Mouse (Mus musculus) myocyte (in vitro differentiated cells): Measurements from ENCODE around the gene Adam12. TPM values are rescaled to one million over a fixed set of nuclear protein-coding genes. Genes with fewer than 3 reads are reported as not detected.

Source experiments
- H3K27me3 ChIP-seq: one replicate; pipeline ENCODE4 v1.6.1; 2011; ENCODE audit not compliant: control insufficient read depth, insufficient read depth, insufficient read length
- H3K36me3 ChIP-seq: one replicate; pipeline ENCODE4 v1.6.1; 2011; ENCODE audit not compliant: control insufficient read depth, insufficient read depth
- H3K4me2 ChIP-seq: one replicate; pipeline ENCODE4 v1.6.1; 2011; ENCODE audit warnings: low read depth, control low read depth
- H3K4me3 ChIP-seq: one replicate; pipeline ENCODE4 v1.5.1; 2011; ENCODE audit warnings: mild to moderate bottlenecking, control low read depth, moderate library complexity
- H3K79me2 ChIP-seq: one replicate; pipeline ENCODE4 v1.6.1; 2011; ENCODE audit not compliant: control insufficient read depth, insufficient read depth
- H3ac ChIP-seq: one replicate; pipeline ENCODE4 v1.6.1; 2011; ENCODE audit not compliant: control insufficient read depth, insufficient read length
- CEBPB ChIP-seq: IDR thresholded peaks from 2 replicates; pipeline ENCODE4 v1.6.1; 2011; ENCODE audit warnings: mild to moderate bottlenecking, moderate library complexity; ENCODE audit not compliant: poor library complexity, insufficient read depth, severe bottlenecking
- E2F4 ChIP-seq: IDR thresholded peaks from one replicate; pipeline ENCODE4 v1.6.1; 2011; ENCODE audit warnings: mild to moderate bottlenecking, control low read depth, moderate library complexity; ENCODE audit not compliant: insufficient read depth
- MAX ChIP-seq: IDR thresholded peaks from one replicate; pipeline ENCODE4 v1.6.1; 2011; ENCODE audit warnings: low read depth, mild to moderate bottlenecking, control low read depth
- MYOD1 ChIP-seq, 3 experiments: IDR thresholded peaks; one replicate each; pipeline ENCODE4 v1.6.1; 2011; ENCODE audit warnings: control low read depth in 2 of 3, low read depth in 2 of 3, mild to moderate bottlenecking in 2 of 3, moderate library complexity in 1 of 3; ENCODE audit not compliant: insufficient read length in 2 of 3, control insufficient read depth in 1 of 3
- MYOG ChIP-seq, 3 experiments: IDR thresholded peaks; one replicate each; pipeline ENCODE4 v1.6.1; 2011; ENCODE audit warnings: control low read depth in 2 of 3, low read depth in 2 of 3, mild to moderate bottlenecking in 2 of 3; ENCODE audit not compliant: insufficient read length in 2 of 3, control insufficient read depth in 1 of 3, insufficient read depth in 1 of 3
- POLR2A ChIP-seq: IDR thresholded peaks from one replicate; pipeline ENCODE4 v1.6.1; 2011; ENCODE audit warnings: low read depth, mild to moderate bottlenecking, control low read depth, moderate library complexity; ENCODE audit not compliant: insufficient read length
- POLR2AphosphoS2 ChIP-seq: IDR thresholded peaks from one replicate; pipeline ENCODE4 v1.6.1; 2011; ENCODE audit warnings: low read depth, control low read depth; ENCODE audit not compliant: insufficient read length
- REST ChIP-seq: IDR thresholded peaks from one replicate; pipeline ENCODE4 v1.6.1; 2011; ENCODE audit warnings: mild to moderate bottlenecking, control low read depth, moderate library complexity; ENCODE audit not compliant: insufficient read depth, insufficient read length
- SRF ChIP-seq: IDR thresholded peaks from one replicate; pipeline ENCODE4 v1.6.1; 2011; ENCODE audit warnings: low read depth; ENCODE audit not compliant: control insufficient read depth, insufficient read length
- TCF12 ChIP-seq: IDR thresholded peaks from one replicate; pipeline ENCODE4 v1.6.1; 2011; ENCODE audit warnings: mild to moderate bottlenecking, control low read depth; ENCODE audit not compliant: poor library complexity, insufficient read depth, severe bottlenecking
- TCF3 ChIP-seq: IDR thresholded peaks from one replicate; pipeline ENCODE4 v1.6.1; 2011; ENCODE audit warnings: low read depth, control low read depth; ENCODE audit not compliant: insufficient read length
- USF1 ChIP-seq: IDR thresholded peaks from one replicate; pipeline ENCODE4 v1.6.1; 2011; ENCODE audit warnings: low read depth, mild to moderate bottlenecking, control low read depth, moderate library complexity
- polyA plus RNA-seq: library from polyadenylated mRNA; unstranded; fragments of >200 nt; fragmentation: generic; extraction: Trizol; gene quantifications from one replicate; pipeline ENCODE4 v1.2.1, GENCODE M21; 2012; ENCODE audit warnings: missing spikeins

The Adam12 gene
- polyA plus RNA-seq, 1 experiment = 7.2 TPM

DNA sequence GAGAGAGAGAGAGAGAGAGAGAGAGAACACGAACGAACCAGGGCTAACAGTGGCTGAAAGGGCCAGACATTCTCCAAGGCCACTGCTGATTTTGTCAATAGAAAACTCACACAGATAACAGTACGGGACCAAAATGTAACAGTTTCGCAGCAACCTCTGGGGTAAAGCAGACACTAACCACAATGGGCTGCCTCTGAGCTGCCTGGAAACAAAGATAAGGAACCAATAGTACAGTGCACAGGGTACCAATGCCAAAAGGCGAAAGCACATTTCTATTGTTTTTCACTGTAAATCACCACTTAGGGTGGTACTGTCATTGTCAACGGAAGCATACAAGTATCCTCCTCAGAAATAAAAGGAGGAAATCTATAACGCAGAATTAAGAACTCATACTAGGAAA, 72.3 kb downstream of the Adam12 start:
- H3K27me3 ChIP-seq = no peaks in the 10 kb centered on the region
- H3ac ChIP-seq = no peak overlapping the region
- no peaks in the 10 kb centered on the region for H3K79me2 ChIP-seq
- no peak overlapping the region for H3K4me2 ChIP-seq
- H3K4me3 ChIP-seq = no peak overlapping the region
- TF ChIP-seq TCF12 (no peak), TCF3 (no peak), MAX (no peak), POLR2AphosphoS2 (no peak), CEBPB (no peak), REST (no peak), MYOG (IDR thresholded peaks at IDR 0.05; ENCODE audit: control insufficient read depth in 1 of 3, insufficient read depth in 1 of 3, insufficient read length in 2 of 3, low read depth in 2 of 3) (no peak)
- peaks cover 4% of the 10 kb centered on the region for H3K36me3 ChIP-seq

DNA sequence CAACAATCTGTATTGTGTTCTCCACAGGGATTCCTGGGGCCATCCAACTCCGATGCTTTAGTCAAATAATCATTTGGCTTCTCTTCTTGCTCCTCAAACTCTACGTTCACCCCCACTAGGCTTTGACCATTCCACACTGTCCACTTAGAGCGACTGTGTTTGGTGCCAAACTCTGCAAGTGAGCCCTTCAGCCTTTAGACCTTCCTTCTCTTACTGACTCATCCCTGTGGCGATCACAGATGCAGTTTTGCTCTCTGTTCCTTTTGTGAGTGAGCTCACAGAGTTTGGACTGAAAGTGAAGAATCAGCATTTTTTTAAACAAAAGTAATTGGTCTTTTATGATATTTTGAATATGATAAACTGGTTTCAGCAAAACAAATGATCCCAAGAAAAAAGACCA, 80.6 kb downstream of the Adam12 start:
- no peak overlapping the region for H3ac ChIP-seq
- no peak overlapping the region for H3K4me3 ChIP-seq
- TF ChIP-seq POLR2AphosphoS2 (no peak), TCF12 (no peak), MYOD1 (IDR thresholded peaks at IDR 0.05; ENCODE audit: control insufficient read depth in 1 of 3, insufficient read length in 2 of 3, low read depth in 2 of 3) (no peak), CEBPB (no peak), REST (no peak), POLR2A (no peak)
- no peaks in the 10 kb centered on the region for H3K36me3 ChIP-seq
- H3K4me2 ChIP-seq = no peak overlapping the region
- no peaks in the 10 kb centered on the region for H3K79me2 ChIP-seq
- no peaks in the 10 kb centered on the region for H3K27me3 ChIP-seq

DNA sequence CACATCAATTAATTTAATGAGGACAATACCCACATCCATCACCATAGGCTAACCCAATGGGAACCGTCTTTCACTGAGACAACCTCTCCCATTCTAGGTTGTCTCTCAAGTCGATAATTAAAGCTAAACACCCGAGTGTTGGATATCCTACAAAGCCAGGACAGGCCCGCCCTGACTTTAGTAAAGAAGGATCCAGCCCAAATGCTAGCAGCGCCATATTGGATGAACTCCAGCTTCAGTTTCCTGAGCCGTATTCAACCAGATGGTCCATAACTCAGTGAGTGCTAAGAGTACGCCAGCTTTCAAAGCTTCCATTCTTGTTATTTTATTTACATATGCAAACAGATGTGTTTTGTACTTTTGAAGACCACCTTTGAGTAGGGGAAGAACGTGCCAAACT, 81.6 kb downstream of the Adam12 start:
- no peaks in the 10 kb centered on the region for H3K27me3 ChIP-seq
- H3K36me3 ChIP-seq = no peaks in the 10 kb centered on the region
- H3K79me2 ChIP-seq = no peaks in the 10 kb centered on the region
- H3K4me3 ChIP-seq = no peak overlapping the region
- no peak for TF ChIP-seq USF1
- no peak overlapping the region for H3K4me2 ChIP-seq
- no peak overlapping the region for H3ac ChIP-seq

DNA sequence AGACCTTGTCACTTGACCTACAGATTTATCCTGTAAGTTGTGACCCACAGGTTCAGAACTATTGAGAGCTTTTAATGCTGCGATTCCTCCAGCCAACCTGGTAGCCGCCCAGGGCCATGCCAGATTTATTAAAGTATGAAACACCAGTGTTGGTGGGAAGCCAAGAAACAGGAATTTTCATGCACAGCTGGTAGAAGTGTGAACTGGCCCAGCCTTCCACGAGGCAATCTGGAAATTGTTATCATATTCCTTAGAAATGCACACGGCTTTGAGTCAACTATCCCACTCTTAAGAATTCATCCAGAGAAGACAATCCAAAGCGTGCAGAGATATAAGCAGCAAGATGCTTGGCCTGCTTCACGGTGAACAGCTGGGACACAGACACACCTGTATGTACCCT, 82.6 kb downstream of the Adam12 start:
- no peak overlapping the region for H3K4me2 ChIP-seq
- H3K4me3 ChIP-seq = no peak overlapping the region
- TF ChIP-seq MYOD1 (IDR thresholded peaks at IDR 0.05; ENCODE audit: control insufficient read depth in 1 of 3, insufficient read length in 2 of 3, low read depth in 2 of 3) (no peak), SRF (no peak), TCF3 (no peak), E2F4 (no peak), TCF12 (no peak), REST (no peak), POLR2AphosphoS2 (no peak), CEBPB (no peak), POLR2A (no peak), MYOG (IDR thresholded peaks at IDR 0.05; ENCODE audit: control insufficient read depth in 1 of 3, insufficient read depth in 1 of 3, insufficient read length in 2 of 3, low read depth in 2 of 3) (no peak), USF1 (no peak), MAX (no peak)
- H3K27me3 ChIP-seq = no peaks in the 10 kb centered on the region
- H3K36me3 ChIP-seq = no peaks in the 10 kb centered on the region
- H3K79me2 ChIP-seq = no peaks in the 10 kb centered on the region
- no peak overlapping the region for H3ac ChIP-seq

DNA sequence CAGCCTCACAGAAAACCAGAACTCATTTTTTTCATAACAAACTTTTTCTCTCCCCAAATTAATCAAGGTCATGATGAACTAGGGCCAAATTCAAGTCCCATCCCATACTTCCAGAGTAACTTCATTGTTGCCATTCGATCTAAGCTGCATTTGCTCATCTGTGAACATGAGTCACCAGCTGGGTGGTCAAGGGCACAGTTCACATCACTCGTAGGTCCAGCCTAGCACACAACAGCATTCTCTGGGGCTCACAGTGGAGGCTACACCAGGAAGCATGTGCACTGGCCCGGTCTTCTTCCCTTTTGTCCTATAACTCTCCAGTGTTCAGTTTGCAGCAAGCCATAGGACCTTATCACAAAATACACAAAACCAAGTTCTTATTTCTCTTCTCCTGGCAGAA, 84.4 kb downstream of the Adam12 start:
- no peak for TF ChIP-seq MYOD1 (IDR thresholded peaks at IDR 0.05; ENCODE audit: control insufficient read depth in 1 of 3, insufficient read length in 2 of 3, low read depth in 2 of 3)
- no peak for TF ChIP-seq E2F4
- no peak for TF ChIP-seq TCF3
- no peak for TF ChIP-seq USF1
- no peak for TF ChIP-seq POLR2A
- no peak overlapping the region for H3K4me2 ChIP-seq
- H3K36me3 ChIP-seq = no peaks in the 10 kb centered on the region
- H3K79me2 ChIP-seq = no peaks in the 10 kb centered on the region
- H3K4me3 ChIP-seq = no peak overlapping the region
- H3ac ChIP-seq = no peak overlapping the region
- H3K27me3 ChIP-seq = no peaks in the 10 kb centered on the region

DNA sequence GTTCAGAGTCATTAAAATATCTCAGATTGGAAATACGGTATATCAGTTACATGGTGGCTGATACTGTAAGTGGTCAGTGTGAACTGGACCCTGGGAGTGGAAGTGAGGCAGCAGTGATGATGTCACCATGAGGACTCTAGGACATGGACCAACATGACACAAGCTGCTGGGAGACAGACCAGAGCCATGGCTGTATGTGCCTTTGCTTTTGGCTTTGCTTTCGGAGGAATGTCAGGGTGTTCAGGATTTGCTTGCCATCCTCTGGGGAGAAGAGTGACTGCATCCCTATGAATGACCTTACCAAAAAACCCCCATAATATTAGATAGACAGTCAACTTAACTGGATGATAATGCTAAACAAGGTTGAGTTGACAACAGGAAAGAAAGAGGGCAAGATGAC, 85.1 kb downstream of the Adam12 start:
- H3K4me2 ChIP-seq = no peak overlapping the region
- H3ac ChIP-seq = no peak overlapping the region
- no peaks in the 10 kb centered on the region for H3K36me3 ChIP-seq
- no peaks in the 10 kb centered on the region for H3K27me3 ChIP-seq
- H3K4me3 ChIP-seq = no peak overlapping the region
- TF ChIP-seq POLR2AphosphoS2 (no peak), MAX (no peak), MYOD1 (IDR thresholded peaks at IDR 0.05; ENCODE audit: control insufficient read depth in 1 of 3, insufficient read length in 2 of 3, low read depth in 2 of 3) (no peak), REST (no peak), TCF3 (no peak), MYOG (IDR thresholded peaks at IDR 0.05; ENCODE audit: control insufficient read depth in 1 of 3, insufficient read depth in 1 of 3, insufficient read length in 2 of 3, low read depth in 2 of 3) (no peak), POLR2A (no peak), CEBPB (no peak), SRF (no peak), TCF12 (no peak), USF1 (no peak), E2F4 (no peak)
- no peaks in the 10 kb centered on the region for H3K79me2 ChIP-seq
